Mouse (Mus musculus): ENCODE data around the gene Mitf. TPM values are rescaled to one million over a fixed set of nuclear protein-coding genes. Genes with fewer than 3 reads are reported as not detected.

Mitf gene
- total and polyA plus RNA-seq, 3 experiments = 0.33 TPM; not detected in 2

- no peak for DNase-seq (ENCODE audit: low spot score)
- Histone ChIP-seq H3K36me3 (replicated peaks) (no peaks in the 10 kb centered on the region), H3K4me3 (ENCODE audit: low read depth, low read length) (no peak overlapping the region), H3K9me3 (replicated peaks) (peaks cover 40% of the 10 kb centered on the region), H3K27me3 (ENCODE audit: insufficient read depth, low read length) (no peaks in the 10 kb centered on the region), H3K4me1 (ENCODE audit: insufficient read depth, low read depth, low read length) (no peaks in the 10 kb centered on the region)
- no peak for ATAC-seq (ENCODE audit: extremely low read depth, insufficient number of reproducible peaks, low FRiP score, poor library complexity, severe bottlenecking)
- TF ChIP-seq GATA1 (IDR thresholded peaks at IDR 0.05; ENCODE audit: borderline replicate concordance, low read length) = no peak
- TF ChIP-seq TAL1 (conservative IDR thresholded peaks at IDR 0.05; ENCODE audit: low read depth, low read length) = no peak
- no peak for TF ChIP-seq CTCF (IDR thresholded peaks at IDR 0.05; ENCODE audit: low read depth, low read length)
- TF ChIP-seq POLR2AphosphoS5 (IDR thresholded peaks at IDR 0.05; ENCODE audit: insufficient replicate concordance, low read depth, low read length) = no peak
- TF ChIP-seq GATA2 (IDR thresholded peaks at IDR 0.05; ENCODE audit: borderline replicate concordance, low read depth, low read length) = no peak
These were observed 112.4 kb downstream of the Mitf start for GRCm38 (mm10) chr6:97919287-97919686.

- ATAC-seq (ENCODE audit: extremely low read depth, insufficient number of reproducible peaks, low FRiP score, poor library complexity, severe bottlenecking) (no peak), DNase-seq (ENCODE audit: low spot score) (no peak)
- no peaks in the 10 kb centered on the region for H3K4me1 ChIP-seq (ENCODE audit: insufficient read depth, low read depth, low read length)
- TF ChIP-seq GATA1 (IDR thresholded peaks at IDR 0.05; ENCODE audit: borderline replicate concordance, low read length) (no peak), POLR2AphosphoS5 (IDR thresholded peaks at IDR 0.05; ENCODE audit: insufficient replicate concordance, low read depth, low read length) (no peak), GATA2 (IDR thresholded peaks at IDR 0.05; ENCODE audit: borderline replicate concordance, low read depth, low read length) (no peak), TAL1 (conservative IDR thresholded peaks at IDR 0.05; ENCODE audit: low read depth, low read length) (no peak), CTCF (IDR thresholded peaks at IDR 0.05; ENCODE audit: low read depth, low read length) (no peak)
- H3K4me3 ChIP-seq (ENCODE audit: low read depth, low read length) = no peak overlapping the region
- no peaks in the 10 kb centered on the region for H3K27me3 ChIP-seq (ENCODE audit: insufficient read depth, low read length)
- no peaks in the 10 kb centered on the region for H3K36me3 ChIP-seq (replicated peaks)
- H3K9me3 ChIP-seq (replicated peaks) = peaks cover 29% of the 10 kb centered on the region
These were observed 114.7 kb downstream of the Mitf start for GRCm38 (mm10) chr6:97921591-97921990.

GRCm38 (mm10) chr6:97924221-97924620, 117.4 kb downstream of the Mitf start:
- TF ChIP-seq CTCF (IDR thresholded peaks at IDR 0.05; ENCODE audit: low read depth, low read length) = no peak
- TF ChIP-seq POLR2AphosphoS5 (IDR thresholded peaks at IDR 0.05; ENCODE audit: insufficient replicate concordance, low read depth, low read length) = no peak
- no peak for TF ChIP-seq GATA1 (IDR thresholded peaks at IDR 0.05; ENCODE audit: borderline replicate concordance, low read length)
- no peak for TF ChIP-seq GATA2 (IDR thresholded peaks at IDR 0.05; ENCODE audit: borderline replicate concordance, low read depth, low read length)
- TF ChIP-seq TAL1 (conservative IDR thresholded peaks at IDR 0.05; ENCODE audit: low read depth, low read length) = no peak
- ATAC-seq (ENCODE audit: extremely low read depth, insufficient number of reproducible peaks, low FRiP score, poor library complexity, severe bottlenecking) (no peak), DNase-seq (ENCODE audit: low spot score) (no peak)
- peaks cover 27% of the 10 kb centered on the region for H3K9me3 ChIP-seq (replicated peaks)
- no peaks in the 10 kb centered on the region for H3K36me3 ChIP-seq (replicated peaks)
- no peak overlapping the region for H3K4me3 ChIP-seq (ENCODE audit: low read depth, low read length)
- H3K4me1 ChIP-seq (ENCODE audit: insufficient read depth, low read depth, low read length) = no peaks in the 10 kb centered on the region
- no peaks in the 10 kb centered on the region for H3K27me3 ChIP-seq (ENCODE audit: insufficient read depth, low read length)

GRCm38 (mm10) chr6:97929051-97929450, 122.2 kb downstream of the Mitf start:
- TF ChIP-seq POLR2AphosphoS5 (IDR thresholded peaks at IDR 0.05; ENCODE audit: insufficient replicate concordance, low read depth, low read length) = no peak
- TF ChIP-seq GATA2 (IDR thresholded peaks at IDR 0.05; ENCODE audit: borderline replicate concordance, low read depth, low read length) = no peak
- TF ChIP-seq TAL1 (conservative IDR thresholded peaks at IDR 0.05; ENCODE audit: low read depth, low read length) = no peak
- TF ChIP-seq CTCF (IDR thresholded peaks at IDR 0.05; ENCODE audit: low read depth, low read length) = no peak
- no peak for TF ChIP-seq GATA1 (IDR thresholded peaks at IDR 0.05; ENCODE audit: borderline replicate concordance, low read length)
- Histone ChIP-seq H3K9me3 (replicated peaks) (peaks cover 28% of the 10 kb centered on the region), H3K36me3 (replicated peaks) (no peaks in the 10 kb centered on the region), H3K27me3 (ENCODE audit: insufficient read depth, low read length) (no peaks in the 10 kb centered on the region), H3K4me1 (ENCODE audit: insufficient read depth, low read depth, low read length) (no peaks in the 10 kb centered on the region), H3K4me3 (ENCODE audit: low read depth, low read length) (no peak overlapping the region)
- DNase-seq (ENCODE audit: low spot score) = no peak
- no peak for ATAC-seq (ENCODE audit: extremely low read depth, insufficient number of reproducible peaks, low FRiP score, poor library complexity, severe bottlenecking)

GRCm38 (mm10) chr6:97929466-97929865, 122.6 kb downstream of the Mitf start:
- DNase-seq (ENCODE audit: low spot score) (no peak), ATAC-seq (ENCODE audit: extremely low read depth, insufficient number of reproducible peaks, low FRiP score, poor library complexity, severe bottlenecking) (no peak)
- Histone ChIP-seq H3K4me3 (ENCODE audit: low read depth, low read length) (no peak overlapping the region; the same call in 1 of the 2 replicates), H3K9me3 (replicated peaks) (peaks cover 27% of the 10 kb centered on the region), H3K27me3 (ENCODE audit: insufficient read depth, low read length) (no peaks in the 10 kb centered on the region), H3K4me1 (ENCODE audit: insufficient read depth, low read depth, low read length) (no peaks in the 10 kb centered on the region), H3K36me3 (replicated peaks) (no peaks in the 10 kb centered on the region)
- TF ChIP-seq GATA1 (IDR thresholded peaks at IDR 0.05; ENCODE audit: borderline replicate concordance, low read length) (no peak), CTCF (IDR thresholded peaks at IDR 0.05; ENCODE audit: low read depth, low read length) (no peak), GATA2 (IDR thresholded peaks at IDR 0.05; ENCODE audit: borderline replicate concordance, low read depth, low read length) (no peak), POLR2AphosphoS5 (IDR thresholded peaks at IDR 0.05; ENCODE audit: insufficient replicate concordance, low read depth, low read length) (no peak), TAL1 (conservative IDR thresholded peaks at IDR 0.05; ENCODE audit: low read depth, low read length) (no peak)

- Histone ChIP-seq H3K4me3 (ENCODE audit: low read depth, low read length) (no peak overlapping the region), H3K36me3 (replicated peaks) (no peaks in the 10 kb centered on the region), H3K27me3 (ENCODE audit: insufficient read depth, low read length) (no peaks in the 10 kb centered on the region), H3K4me1 (ENCODE audit: insufficient read depth, low read depth, low read length) (no peaks in the 10 kb centered on the region), H3K9me3 (replicated peaks) (peaks cover 29% of the 10 kb centered on the region)
- no peak for DNase-seq (ENCODE audit: low spot score)
- no peak for ATAC-seq (ENCODE audit: extremely low read depth, insufficient number of reproducible peaks, low FRiP score, poor library complexity, severe bottlenecking)
- TF ChIP-seq GATA2 (IDR thresholded peaks at IDR 0.05; ENCODE audit: borderline replicate concordance, low read depth, low read length) = no peak
- no peak for TF ChIP-seq CTCF (IDR thresholded peaks at IDR 0.05; ENCODE audit: low read depth, low read length)
- TF ChIP-seq GATA1 (IDR thresholded peaks at IDR 0.05; ENCODE audit: borderline replicate concordance, low read length) = no peak
- TF ChIP-seq POLR2AphosphoS5 (IDR thresholded peaks at IDR 0.05; ENCODE audit: insufficient replicate concordance, low read depth, low read length) = no peak
- no peak for TF ChIP-seq TAL1 (conservative IDR thresholded peaks at IDR 0.05; ENCODE audit: low read depth, low read length)
These were observed 130.3 kb downstream of the Mitf start for GRCm38 (mm10) chr6:97937139-97937538.
